Mouse (Mus musculus) gastrocnemius, adult 2 months (tissue): ENCODE data around the gene Epo. TPM values are rescaled to one million over a fixed set of nuclear protein-coding genes. Genes with fewer than 3 reads are reported as not detected.

Experiments
- DNase-seq: peaks from one replicate; pipeline ENCODE4 v3.0.0; 2022
- H3K27ac ChIP-seq: fragments of 200-600 bp; 2 replicates; pipeline ENCODE4 v1.8.1; 2022; ENCODE audit warnings: mild to moderate bottlenecking
- H3K4me3 ChIP-seq: fragments of 200-600 bp; 2 replicates; pipeline ENCODE4 v1.8.1; 2022; ENCODE audit warnings: mild to moderate bottlenecking, moderate library complexity
- CTCF ChIP-seq: fragments of 200-600 bp; IDR thresholded peaks from 2 replicates; pipeline ENCODE4 v1.8.1; 2022; ENCODE audit warnings: antibody characterized with exemption, mild to moderate bottlenecking, moderate library complexity
- intact Hi-C: fragments of 180-260 bp; cut with DNase I; formaldehyde crosslinking; loops from one replicate; pipeline ENCODE4 v1.15.1; 2025
- total RNA-seq, 2 experiments: library from RNA; stranded (reverse); gene quantifications; 2 replicates each; pipeline ENCODE4 v1.2.3; 2021

Gene Epo
- total RNA-seq, 2 experiments from 2014 or later: not detected

GRCm38 (mm10) chr5:137510573-137511390 is 22.3 kb downstream of the Epo start:
- TF ChIP-seq CTCF: no peak
- intact Hi-C loops: no loop called here
- H3K27ac ChIP-seq: peak overlapping the region; percentile 93
- peak overlapping the region; percentile 87 for H3K4me3 ChIP-seq
- peak; percentile 60 for DNase-seq

GRCm38 (mm10) chr5:137510014-137510501 is 23.0 kb downstream of the Epo start:
- intact Hi-C loops: no loop called here
- peak overlapping the region; percentile 93 for H3K27ac ChIP-seq

GRCm38 (mm10) chr5:137504041-137504440 is 29.0 kb downstream of the Epo start:
- no peak for TF ChIP-seq CTCF
- Histone ChIP-seq H3K4me3 (no peak overlapping the region), H3K27ac (no peak overlapping the region)
- DNase-seq: no peak
- intact Hi-C loops: loop anchor here (5.0 to 10.0 kb wide), 4 partner anchors 98 to 241 kb away; partner anchors contain the start of genes Mospd3, Nyap1, Slc12a9 and Srrt

More at GRCm38 (mm10) chr5:137510014-137510501, 23.0 kb downstream of the Epo start:
- H3K4me3 ChIP-seq: peak overlapping the region; percentile 87
- peak; percentile 90 for DNase-seq
- no peak for TF ChIP-seq CTCF

- peak; percentile 90 for TF ChIP-seq CTCF
- H3K4me3 ChIP-seq: peak overlapping the region; percentile 94
- peak; percentile 91 for DNase-seq
- intact Hi-C loops: loop anchor here (1.0 to 10.0 kb wide), 5 partner anchors 31 to 242 kb away; partner anchors contain the start of genes Epo, Gnb2, Mospd3 and Nyap1
- H3K27ac ChIP-seq: peak overlapping the region; percentile 94
Observed at GRCm38 (mm10) chr5:137502667-137503110, 30.4 kb downstream of the Epo start.

GRCm38 (mm10) chr5:137501709-137502666 is 31.1 kb downstream of the Epo start, which contains the start of gene Pop7:
Gene Pop7, minus strand, starts transcription at chr5:137502518.
- intact Hi-C loops: loop anchor here (1.0 to 10.0 kb wide), 5 partner anchors 31 to 243 kb away; partner anchors contain the start of genes Epo, Gnb2, Mospd3 and Nyap1
- DNase-seq: peak; percentile 100
- peak; percentile 90 for TF ChIP-seq CTCF

GRCm38 (mm10) chr5:137500186-137500585 is 32.9 kb downstream of the Epo start:
- no peak for TF ChIP-seq CTCF
- no peak for DNase-seq
- intact Hi-C loops: loop anchor here (5.0 to 10.0 kb wide), 4 partner anchors 102 to 245 kb away; partner anchors contain the start of genes Mospd3, Nyap1, Slc12a9 and Srrt
- Histone ChIP-seq H3K4me3 (no peak overlapping the region), H3K27ac (no peak overlapping the region)

More at GRCm38 (mm10) chr5:137501709-137502666, 31.1 kb downstream of the Epo start, which contains the start of gene Pop7:
- Histone ChIP-seq H3K27ac (peak within 1 kb of the TSS; percentile 94), H3K4me3 (peak within 1 kb of the TSS; percentile 94)

GRCm38 (mm10) chr5:137493831-137494230 is 39.2 kb downstream of the Epo start:
- intact Hi-C loops: no loop called here
- no peak for DNase-seq
- no peak overlapping the region for H3K4me3 ChIP-seq
- TF ChIP-seq CTCF: no peak
- H3K27ac ChIP-seq: no peak overlapping the region

- intact Hi-C loops: no loop called here
- TF ChIP-seq CTCF: no peak
- H3K27ac ChIP-seq: 0 out of 2 replicates have a peak overlapping the region, but pooled peaks have one; percentile 12
- H3K4me3 ChIP-seq: no peak overlapping the region
- DNase-seq: peak; percentile 73
Observed at GRCm38 (mm10) chr5:137491559-137491958, 41.5 kb downstream of the Epo start.

- TF ChIP-seq CTCF: peak; percentile 27; the same call in 1 of the 2 replicates
- DNase-seq: no peak
- intact Hi-C loops: no loop called here
- H3K4me3 ChIP-seq: no peak overlapping the region
- H3K27ac ChIP-seq: no peak overlapping the region
Observed at GRCm38 (mm10) chr5:137487616-137488015, 45.4 kb downstream of the Epo start.

GRCm38 (mm10) chr5:137485851-137486155 is 47.2 kb downstream of the Epo start:
- no peak for TF ChIP-seq CTCF
- intact Hi-C loops: no loop called here
- Histone ChIP-seq H3K27ac (no peak overlapping the region), H3K4me3 (no peak overlapping the region)
- DNase-seq: no peak

GRCm38 (mm10) chr5:137485071-137485850 is 47.8 kb downstream of the Epo start:
- no peak for DNase-seq
- TF ChIP-seq CTCF: no peak
- intact Hi-C loops: no loop called here
- H3K4me3 ChIP-seq: no peak overlapping the region
- H3K27ac ChIP-seq: no peak overlapping the region
